Mouse (Mus musculus) C3H10T1/2 (cell line): Measurements from ENCODE around the gene Gm11559. TPM values are rescaled to one million over a fixed set of nuclear protein-coding genes. Genes with fewer than 3 reads are reported as not detected.

Experiments
- polyA plus RNA-seq, 2 experiments: library from polyadenylated mRNA; unstranded; fragments of >200 nt; fragmentation: generic; extraction: Trizol; gene quantifications; one replicate each; pipeline ENCODE4 v1.2.1; 2012; ENCODE audit warnings: missing spikeins in 2 of 2

Gm11559 gene
- not detected for polyA plus RNA-seq

GRCm38 (mm10) chr11:99864176-99864575 is at the start of gene Gm11559:
Gene Gm11559, plus strand, starts transcription at chr11:99864476.

GRCm38 (mm10) chr11:99815566-99815965 is 48.7 kb upstream of the Gm11559 start, which contains the start of gene Gm11564:
Gene Gm11564, minus strand, starts transcription at chr11:99815666.

GRCm38 (mm10) chr11:99837966-99838365 is 26.3 kb upstream of the Gm11559 start, which contains the start of gene 2300003K06Rik:
Gene 2300003K06Rik, minus strand, starts transcription at chr11:99838066.

DNA sequence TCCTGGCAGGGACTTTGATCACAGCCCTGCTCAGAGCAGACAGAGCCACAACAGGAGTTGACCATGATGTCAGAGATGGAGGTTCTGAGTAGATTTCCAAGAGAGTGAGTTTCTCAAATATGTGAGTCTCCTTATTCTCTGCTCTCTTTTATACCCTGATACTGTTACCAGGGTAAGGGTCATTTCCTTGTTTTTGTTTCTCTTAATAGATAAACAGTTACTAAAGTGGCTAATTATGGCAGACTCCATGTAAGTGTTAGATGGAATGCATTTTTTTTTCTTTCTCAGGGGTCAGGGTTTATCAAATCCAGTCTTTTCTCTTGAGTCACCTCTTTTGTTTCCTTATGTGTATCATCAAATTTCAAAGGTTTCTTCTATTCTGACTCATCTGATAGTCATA is 12.8 kb upstream of the Gm11559 start, which contains the start of gene Krtap4-16:
Gene Krtap4-16 (minus strand): TSS at position 101 of the 400 bp plus-strand sequence.

DNA sequence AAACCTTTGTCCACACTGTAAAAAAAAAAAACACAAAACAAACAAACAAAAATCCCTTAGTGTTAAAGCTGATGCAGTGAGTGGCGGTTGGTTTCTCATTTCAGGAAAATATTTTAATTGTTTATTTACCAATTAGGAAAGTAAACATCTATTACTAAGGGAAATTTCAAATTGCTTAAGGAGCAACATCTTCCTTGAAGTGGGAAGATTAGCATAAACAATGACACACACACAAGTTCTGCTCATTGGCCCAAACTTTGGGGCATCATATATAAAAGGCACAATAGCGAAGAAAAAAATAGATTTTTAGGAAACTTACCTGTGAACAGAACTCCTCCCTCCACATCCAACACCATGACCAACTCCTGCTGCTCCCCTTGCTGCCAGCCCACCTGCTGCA is 6.7 kb upstream of the Gm11559 start, which contains the start of gene Gm11568:
Gene Gm11568 (plus strand): TSS at position 301 of the 400 bp plus-strand sequence.

DNA sequence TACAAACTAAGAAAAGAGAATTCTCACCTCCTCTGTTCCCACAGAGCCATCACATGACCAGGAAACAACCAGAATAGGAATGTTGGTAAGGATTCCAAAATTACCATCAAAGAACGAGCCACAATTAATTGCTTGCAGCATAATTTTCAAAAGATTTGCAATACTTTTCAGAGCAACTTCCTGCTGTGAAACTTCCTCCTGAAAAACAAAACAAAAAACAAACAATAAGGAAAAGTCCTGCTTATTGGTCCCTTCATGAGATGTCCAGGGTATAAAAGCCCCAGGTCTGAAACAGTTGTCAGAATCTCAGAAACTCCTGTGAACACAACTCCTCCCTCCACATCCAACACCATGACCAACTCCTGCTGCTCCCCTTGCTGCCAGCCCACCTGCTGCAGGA is 8.8 kb downstream of the Gm11559 start, which contains the start of gene Krtap9-1:
Gene Krtap9-1 (plus strand): TSS at position 301 of the 400 bp plus-strand sequence.

DNA sequence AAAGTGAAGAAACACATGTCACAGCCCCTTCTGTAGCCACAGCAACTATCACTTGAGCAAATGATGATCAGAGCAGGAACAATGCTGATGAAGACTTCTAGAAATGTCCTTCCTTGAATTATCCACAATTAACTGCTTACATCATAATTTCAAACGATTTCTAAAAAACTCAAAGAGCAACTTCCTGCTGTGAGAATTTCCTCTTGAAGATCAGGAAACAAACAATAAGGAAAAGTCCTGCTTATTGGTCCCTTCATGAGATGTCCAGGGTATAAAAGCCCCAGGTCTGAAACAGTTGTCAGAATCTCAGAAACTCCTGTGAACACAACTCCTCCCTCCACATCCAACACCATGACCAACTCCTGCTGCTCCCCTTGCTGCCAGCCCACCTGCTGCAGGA is 14.6 kb downstream of the Gm11559 start, which contains the start of gene Gm11567:
Gene Gm11567 (plus strand): TSS at position 301 of the 400 bp plus-strand sequence.

DNA sequence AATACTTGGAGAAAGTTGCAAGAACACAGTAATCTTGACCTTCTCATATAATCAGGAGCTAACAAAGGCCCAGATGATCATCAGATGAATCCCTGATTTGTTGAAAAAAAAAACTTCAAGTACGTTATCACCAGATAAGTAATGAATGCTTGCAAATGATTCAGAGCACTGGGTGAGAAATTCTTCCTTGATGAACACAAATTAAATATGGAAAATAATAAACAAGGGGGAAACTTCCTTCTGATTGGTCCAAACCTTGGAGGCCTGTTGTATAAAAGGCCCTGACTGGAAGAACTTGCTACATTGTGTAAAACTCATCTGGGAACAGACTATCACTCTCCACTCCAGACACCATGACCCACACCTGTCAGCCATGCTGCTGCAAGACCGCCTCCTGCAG is 43.3 kb downstream of the Gm11559 start, which contains the start of gene Krtap31-1:
Gene Krtap31-1 (plus strand): TSS at position 301 of the 400 bp plus-strand sequence.

DNA sequence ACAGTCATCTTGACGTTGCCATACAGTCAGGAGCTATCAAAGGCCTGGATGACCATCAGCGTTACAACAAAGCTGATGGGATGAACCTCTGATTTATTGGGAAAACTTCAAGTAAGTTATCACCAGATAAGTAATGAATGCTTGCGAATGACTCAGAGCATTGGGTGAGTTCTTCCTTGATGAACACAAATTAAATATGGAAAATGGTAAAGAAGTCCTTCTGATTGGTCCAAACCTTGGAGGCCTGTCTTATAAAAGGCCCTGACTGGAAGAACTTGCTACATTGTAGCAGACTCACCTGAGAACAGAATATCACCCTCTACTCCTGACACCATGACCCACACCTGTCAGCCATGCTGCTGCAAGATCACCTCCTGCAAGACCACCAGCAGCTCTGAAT is 50.2 kb downstream of the Gm11559 start, which contains the start of gene Gm11565:
Gene Gm11565 (plus strand): TSS at position 301 of the 400 bp plus-strand sequence.

Other genes with a start within 250 kb of the Gm11559 start
- not detected for gene Krtap2-4, start 249.6 kb upstream of the Gm11559 start, polyA plus RNA-seq
- not detected for gene Gm11562, start 244.0 kb upstream of the Gm11559 start, polyA plus RNA-seq
- not detected for gene Krtap4-1, start 236.2 kb upstream of the Gm11559 start, polyA plus RNA-seq
- gene Krtap4-2, start 229.4 kb upstream of the Gm11559 start, polyA plus RNA-seq = not detected
- not detected for gene Krtap4-7, start 220.4 kb upstream of the Gm11559 start, polyA plus RNA-seq
- not detected for gene Gm11555, start 214.2 kb upstream of the Gm11559 start, polyA plus RNA-seq
- not detected for gene Gm11563, start 205.5 kb upstream of the Gm11559 start, polyA plus RNA-seq
- gene Krtap4-6, start 198.5 kb upstream of the Gm11559 start, polyA plus RNA-seq = not detected
- gene Gm14190, start 173.7 kb upstream of the Gm11559 start, polyA plus RNA-seq = not detected
- gene Gm14180, start 130.2 kb upstream of the Gm11559 start, polyA plus RNA-seq = not detected
- gene Gm11595, start 91.6 kb upstream of the Gm11559 start, polyA plus RNA-seq = not detected
- gene Krtap4-8, start 83.8 kb upstream of the Gm11559 start, polyA plus RNA-seq = not detected
- not detected for gene Krtap4-9, start 79.3 kb upstream of the Gm11559 start, polyA plus RNA-seq
- gene Gm11596, start 71.0 kb upstream of the Gm11559 start, polyA plus RNA-seq = not detected
- not detected for gene Gm11569, start 65.5 kb upstream of the Gm11559 start, polyA plus RNA-seq
- gene Gm11554, start 60.0 kb upstream of the Gm11559 start, polyA plus RNA-seq = not detected
- gene Krtap4-13, start 54.6 kb upstream of the Gm11559 start, polyA plus RNA-seq = not detected
- not detected for gene Gm11564, start 48.8 kb upstream of the Gm11559 start, polyA plus RNA-seq
- gene 2300003K06Rik, start 26.4 kb upstream of the Gm11559 start, polyA plus RNA-seq = not detected
- gene Krtap4-16, start 12.9 kb upstream of the Gm11559 start, polyA plus RNA-seq = not detected
- not detected for gene Gm11568, start 6.6 kb upstream of the Gm11559 start, polyA plus RNA-seq
- not detected for gene Krtap9-1, start 8.9 kb downstream of the Gm11559 start, polyA plus RNA-seq
- gene Gm11567, start 14.7 kb downstream of the Gm11559 start, polyA plus RNA-seq = not detected
- gene Krtap31-1, start 43.4 kb downstream of the Gm11559 start, polyA plus RNA-seq = not detected
- not detected for gene Gm11565, start 50.3 kb downstream of the Gm11559 start, polyA plus RNA-seq
- gene Krtap31-2, start 71.8 kb downstream of the Gm11559 start, polyA plus RNA-seq = not detected
- not detected for gene Krtap9-5, start 84.0 kb downstream of the Gm11559 start, polyA plus RNA-seq
- gene Krtap29-1, start 114.6 kb downstream of the Gm11559 start, polyA plus RNA-seq = not detected
- gene Krtap16-1, start 122.1 kb downstream of the Gm11559 start, polyA plus RNA-seq = not detected
- not detected for gene Krtap17-1, start 129.5 kb downstream of the Gm11559 start, polyA plus RNA-seq
- not detected for gene Krt33a, start 151.7 kb downstream of the Gm11559 start, polyA plus RNA-seq
- gene Krt33b, start 165.4 kb downstream of the Gm11559 start, polyA plus RNA-seq = under 1 TPM in 1 of 2 experiments, not detected in 1; 0.05 TPM
- gene Krt34, start 177.1 kb downstream of the Gm11559 start, polyA plus RNA-seq = not detected
- gene Krt31, start 186.1 kb downstream of the Gm11559 start, polyA plus RNA-seq = not detected
- not detected for gene Krt32, start 223.8 kb downstream of the Gm11559 start, polyA plus RNA-seq
- not detected for gene Krt35, start 231.8 kb downstream of the Gm11559 start, polyA plus RNA-seq
- under 1 TPM; 0.06 to 0.08 TPM for gene Krt36, start 241.2 kb downstream of the Gm11559 start, polyA plus RNA-seq